Mouse (Mus musculus): ENCODE measurements around the gene Pecr. TPM values are rescaled to one million over a fixed set of nuclear protein-coding genes. Genes with fewer than 3 reads are reported as not detected.
"Not testable (repeated sequence)": the region's sequence is repeated elsewhere in the genome, so short reads cannot be mapped to it uniquely, and the experiment has no call there.

The Pecr gene
- polyA plus RNA-seq, 1 experiment from 2014 or later: 9.7 TPM

DNA sequence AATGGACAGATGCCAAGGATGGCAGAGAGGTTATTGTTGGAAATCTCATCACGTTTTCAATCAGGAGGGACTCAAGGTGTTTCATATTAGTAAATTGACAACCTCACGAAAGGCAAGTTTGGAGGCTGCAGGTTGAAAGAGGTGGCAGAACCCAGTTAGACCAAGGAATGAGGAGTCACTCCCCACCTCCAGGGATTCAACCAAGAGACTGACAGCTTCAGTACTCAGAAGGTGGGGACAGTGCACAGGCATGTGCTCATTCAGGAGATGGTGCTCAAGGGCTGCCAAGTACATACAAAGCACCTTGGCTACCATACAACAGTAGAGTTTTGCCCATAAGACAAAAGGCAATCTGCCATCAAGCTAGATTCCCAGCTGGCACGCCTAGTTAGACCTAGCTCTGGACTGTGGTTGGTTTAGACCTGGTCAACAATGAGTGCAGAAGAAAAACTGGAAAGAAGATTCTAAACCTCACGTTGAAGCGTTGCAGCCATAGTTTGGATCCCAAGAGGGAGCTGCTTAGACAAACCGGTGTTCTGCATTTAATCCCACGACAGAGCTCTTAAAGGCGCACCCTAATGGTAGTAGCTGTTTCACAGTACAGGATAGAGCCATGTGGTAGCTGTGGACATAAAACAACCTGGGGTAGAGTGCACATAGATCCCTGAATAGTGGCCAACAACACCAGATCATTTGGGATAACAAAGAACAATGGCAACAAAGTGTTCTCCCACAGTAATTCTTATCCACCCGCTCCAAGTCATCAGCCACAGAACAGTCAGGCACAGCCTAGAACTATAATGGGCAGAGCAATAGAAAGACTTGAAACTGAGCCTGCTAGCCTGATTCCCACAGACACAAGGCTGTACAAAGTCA, 27.5 kb downstream of the Pecr start:
- Histone ChIP-seq H3K9me3 (ENCODE audit: control insufficient read depth, low read length) (no peaks in the 10 kb centered on the region), H3K36me3 (ENCODE audit: control insufficient read depth, insufficient read depth) (no peaks in the 10 kb centered on the region), H3K27me3 (replicated peaks; ENCODE audit: control insufficient read depth, insufficient read depth, low read length) (no peaks in the 10 kb centered on the region), H3K4me1 (replicated peaks; ENCODE audit: control insufficient read depth, insufficient read depth, low read length) (peaks cover 18% of the 10 kb centered on the region), H3K27ac (ENCODE audit: low read length) (no peak overlapping the region), H3K4me3 (replicated peaks; ENCODE audit: low read length) (peak overlapping the region; percentile 51), H3K4me2 (ENCODE audit: low read length) (peak overlapping the region; percentile 80), H3K9ac (replicated peaks; ENCODE audit: low read depth, low read length) (no peak overlapping the region)
- WGBS: 74% methylated on average over 9 of the region's 9 CpGs
- ATAC-seq: no peak

- H3K27me3 ChIP-seq (replicated peaks; ENCODE audit: control insufficient read depth, insufficient read depth, low read length): no peaks in the 10 kb centered on the region
- peaks cover 18% of the 10 kb centered on the region for H3K4me1 ChIP-seq (replicated peaks; ENCODE audit: control insufficient read depth, insufficient read depth, low read length)
- H3K27ac ChIP-seq (ENCODE audit: low read length): peak overlapping the region; percentile 90
- no peaks in the 10 kb centered on the region for H3K36me3 ChIP-seq (ENCODE audit: control insufficient read depth, insufficient read depth)
- ATAC-seq: no peak
- H3K9ac ChIP-seq (replicated peaks; ENCODE audit: low read depth, low read length): peak overlapping the region; percentile 68
- WGBS: 14% methylated on average over 11 of the region's 11 CpGs
- no peaks in the 10 kb centered on the region for H3K9me3 ChIP-seq (ENCODE audit: control insufficient read depth, low read length)
- H3K4me3 ChIP-seq (replicated peaks; ENCODE audit: low read length): peak overlapping the region; percentile 51
- H3K4me2 ChIP-seq (ENCODE audit: low read length): peak overlapping the region; percentile 80
Measured at GRCm38 (mm10) chr1:72255854-72256175, 28.3 kb downstream of the Pecr start.

DNA sequence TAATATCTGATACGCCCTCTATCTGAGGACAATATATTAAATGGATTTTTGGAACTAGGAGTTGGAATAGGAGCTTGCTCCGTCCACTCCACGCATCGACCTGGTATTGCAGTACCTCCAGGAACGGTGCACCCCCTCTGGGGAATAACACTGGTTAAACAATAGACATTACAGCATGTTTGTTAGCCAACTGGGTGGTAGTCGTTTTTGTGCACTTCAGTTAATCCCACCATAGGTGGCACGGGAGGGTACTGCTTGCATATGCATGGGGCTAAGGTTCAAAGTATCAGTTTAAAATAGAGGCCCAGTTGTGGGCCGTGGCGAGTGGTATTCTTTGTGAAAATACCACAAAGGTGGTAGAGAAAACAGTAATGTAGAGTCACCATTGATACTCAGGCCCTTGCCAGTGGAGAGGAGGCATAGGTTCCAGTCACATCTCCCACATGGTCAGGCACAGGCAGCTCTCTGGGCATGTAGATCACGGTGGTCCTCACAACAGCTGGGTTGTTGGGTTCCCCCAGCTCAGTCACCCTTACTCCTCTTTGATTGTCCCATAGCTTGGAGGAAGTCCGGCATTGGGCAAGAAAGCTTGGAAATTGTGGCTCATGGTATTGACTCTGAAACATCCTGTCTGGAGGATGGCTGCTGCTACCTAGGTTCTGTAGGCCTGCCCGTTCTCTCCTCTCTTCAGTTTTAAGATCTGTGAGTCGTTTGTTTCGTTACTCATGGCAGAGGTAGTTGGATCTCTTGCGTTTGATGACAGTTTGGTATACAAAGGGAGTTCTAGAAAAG, 28.9 kb downstream of the Pecr start:
- Histone ChIP-seq H3K4me3 (replicated peaks; ENCODE audit: low read length) (peak overlapping the region; percentile 51), H3K4me1 (replicated peaks; ENCODE audit: control insufficient read depth, insufficient read depth, low read length) (peaks cover 18% of the 10 kb centered on the region), H3K9me3 (ENCODE audit: control insufficient read depth, low read length) (no peaks in the 10 kb centered on the region), H3K9ac (replicated peaks; ENCODE audit: low read depth, low read length) (peak overlapping the region; percentile 68), H3K4me2 (ENCODE audit: low read length) (peak overlapping the region; percentile 80), H3K27me3 (replicated peaks; ENCODE audit: control insufficient read depth, insufficient read depth, low read length) (no peaks in the 10 kb centered on the region), H3K36me3 (ENCODE audit: control insufficient read depth, insufficient read depth) (no peaks in the 10 kb centered on the region), H3K27ac (ENCODE audit: low read length) (peak overlapping the region; percentile 90)
- WGBS: 3% methylated on average over 15 of the region's 15 CpGs
- ATAC-seq: peak; percentile 79

GRCm38 (mm10) chr1:72254545-72255061, 29.5 kb downstream of the Pecr start:
- Histone ChIP-seq H3K4me1 (replicated peaks; ENCODE audit: control insufficient read depth, insufficient read depth, low read length) (peaks cover 18% of the 10 kb centered on the region), H3K27me3 (replicated peaks; ENCODE audit: control insufficient read depth, insufficient read depth, low read length) (no peaks in the 10 kb centered on the region), H3K4me2 (ENCODE audit: low read length) (peak overlapping the region; percentile 80), H3K27ac (ENCODE audit: low read length) (peak overlapping the region; percentile 90), H3K4me3 (replicated peaks; ENCODE audit: low read length) (peak overlapping the region; percentile 51), H3K9ac (replicated peaks; ENCODE audit: low read depth, low read length) (peak overlapping the region; percentile 68), H3K36me3 (ENCODE audit: control insufficient read depth, insufficient read depth) (no peaks in the 10 kb centered on the region), H3K9me3 (ENCODE audit: control insufficient read depth, low read length) (no peaks in the 10 kb centered on the region)
- under 1% methylated on average over 35 of the region's 35 CpGs for WGBS
- ATAC-seq: peak; percentile 91

GRCm38 (mm10) chr1:72253881-72254491, 30.1 kb downstream of the Pecr start:
- Histone ChIP-seq H3K4me2 (ENCODE audit: low read length) (peak overlapping the region; percentile 80), H3K4me1 (replicated peaks; ENCODE audit: control insufficient read depth, insufficient read depth, low read length) (peaks cover 18% of the 10 kb centered on the region), H3K27me3 (replicated peaks; ENCODE audit: control insufficient read depth, insufficient read depth, low read length) (no peaks in the 10 kb centered on the region), H3K4me3 (replicated peaks; ENCODE audit: low read length) (peak overlapping the region; percentile 51), H3K9me3 (ENCODE audit: control insufficient read depth, low read length) (no peaks in the 10 kb centered on the region), H3K9ac (replicated peaks; ENCODE audit: low read depth, low read length) (peak overlapping the region; percentile 68; the same call in 1 of the 2 replicates), H3K27ac (ENCODE audit: low read length) (peak overlapping the region; percentile 90), H3K36me3 (ENCODE audit: control insufficient read depth, insufficient read depth) (no peaks in the 10 kb centered on the region)
- ATAC-seq: peak; percentile 24; the same call in 1 of the 2 replicates
- WGBS: 35% methylated on average over 11 of the region's 11 CpGs

- ATAC-seq: no peak
- Histone ChIP-seq H3K36me3 (ENCODE audit: control insufficient read depth, insufficient read depth) (no peaks in the 10 kb centered on the region), H3K9ac (replicated peaks; ENCODE audit: low read depth, low read length) (no peak overlapping the region), H3K27me3 (replicated peaks; ENCODE audit: control insufficient read depth, insufficient read depth, low read length) (no peaks in the 10 kb centered on the region), H3K9me3 (ENCODE audit: control insufficient read depth, low read length) (no peaks in the 10 kb centered on the region), H3K4me3 (replicated peaks; ENCODE audit: low read length) (no peak overlapping the region), H3K27ac (ENCODE audit: low read length) (no peak overlapping the region), H3K4me1 (replicated peaks; ENCODE audit: control insufficient read depth, insufficient read depth, low read length) (peaks cover 18% of the 10 kb centered on the region), H3K4me2 (ENCODE audit: low read length) (no peak overlapping the region)
- 75% methylated on average over 1 of the region's 1 CpGs for WGBS
Measured at GRCm38 (mm10) chr1:72251806-72252205, 32.3 kb downstream of the Pecr start.

GRCm38 (mm10) chr1:72248226-72248737, 35.8 kb downstream of the Pecr start:
- H3K36me3 ChIP-seq (ENCODE audit: control insufficient read depth, insufficient read depth); H3K4me1 ChIP-seq (replicated peaks; ENCODE audit: control insufficient read depth, insufficient read depth, low read length); H3K4me3 ChIP-seq (replicated peaks; ENCODE audit: low read length); ATAC-seq; H3K9me3 ChIP-seq (ENCODE audit: control insufficient read depth, low read length); H3K27ac ChIP-seq (ENCODE audit: low read length); H3K27me3 ChIP-seq (replicated peaks; ENCODE audit: control insufficient read depth, insufficient read depth, low read length); H3K9ac ChIP-seq (replicated peaks; ENCODE audit: low read depth, low read length); H3K4me2 ChIP-seq (ENCODE audit: low read length): not testable (repeated sequence)
- WGBS: 40% methylated on average over 9 of the region's 9 CpGs

- under 1% methylated on average over 12 of the region's 12 CpGs for WGBS
- no peak; the same call in 1 of the 2 replicates for ATAC-seq
- Histone ChIP-seq H3K9me3 (ENCODE audit: control insufficient read depth, low read length) (no peaks in the 10 kb centered on the region), H3K9ac (replicated peaks; ENCODE audit: low read depth, low read length) (peak overlapping the region; percentile 2; the same call in 1 of the 2 replicates), H3K27me3 (replicated peaks; ENCODE audit: control insufficient read depth, insufficient read depth, low read length) (no peaks in the 10 kb centered on the region), H3K4me2 (ENCODE audit: low read length) (peak overlapping the region; percentile 52), H3K4me1 (replicated peaks; ENCODE audit: control insufficient read depth, insufficient read depth, low read length) (no peaks in the 10 kb centered on the region), H3K4me3 (replicated peaks; ENCODE audit: low read length) (peak overlapping the region; percentile 54), H3K36me3 (ENCODE audit: control insufficient read depth, insufficient read depth) (no peaks in the 10 kb centered on the region), H3K27ac (ENCODE audit: low read length) (peak overlapping the region; percentile 96)
Measured at GRCm38 (mm10) chr1:72244317-72245036, 39.6 kb downstream of the Pecr start.
